Mouse (Mus musculus) cerebellum, postnatal 4 days (tissue): Measurements from ENCODE around the gene a.
"Not testable (repeated sequence)": the region's sequence is repeated elsewhere in the genome, so short reads cannot be mapped to it uniquely, and the experiment has no call there.

Experiments used
- DNase-seq, 2 experiments: peaks; one replicate each; pipeline ENCODE4 v3.0.0; 2022; ENCODE audit warnings: low spot score in 2 of 2, mixed read lengths in 1 of 2

Gene a

DNA sequence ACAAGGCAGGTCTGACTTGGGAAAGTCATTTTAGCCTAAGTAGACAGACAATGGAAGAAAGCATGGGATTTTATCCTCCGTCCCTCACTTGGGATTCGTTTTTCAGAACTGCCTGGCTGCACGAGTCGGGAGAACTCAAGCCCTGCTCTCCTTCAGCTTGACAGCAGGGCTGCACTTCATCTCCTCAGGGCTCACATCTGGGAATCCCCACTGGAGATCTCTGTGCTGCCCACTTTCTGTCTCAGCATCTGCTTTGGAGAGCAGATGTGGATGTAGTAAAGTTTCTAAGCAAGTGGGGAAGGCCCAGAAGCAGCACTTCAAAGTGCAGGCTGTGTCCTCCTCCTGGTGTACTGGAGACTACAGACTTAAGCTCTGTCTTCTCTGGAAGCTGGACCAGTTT is 130.9 kb downstream of the a start:
- not testable (repeated sequence) for DNase-seq

DNA sequence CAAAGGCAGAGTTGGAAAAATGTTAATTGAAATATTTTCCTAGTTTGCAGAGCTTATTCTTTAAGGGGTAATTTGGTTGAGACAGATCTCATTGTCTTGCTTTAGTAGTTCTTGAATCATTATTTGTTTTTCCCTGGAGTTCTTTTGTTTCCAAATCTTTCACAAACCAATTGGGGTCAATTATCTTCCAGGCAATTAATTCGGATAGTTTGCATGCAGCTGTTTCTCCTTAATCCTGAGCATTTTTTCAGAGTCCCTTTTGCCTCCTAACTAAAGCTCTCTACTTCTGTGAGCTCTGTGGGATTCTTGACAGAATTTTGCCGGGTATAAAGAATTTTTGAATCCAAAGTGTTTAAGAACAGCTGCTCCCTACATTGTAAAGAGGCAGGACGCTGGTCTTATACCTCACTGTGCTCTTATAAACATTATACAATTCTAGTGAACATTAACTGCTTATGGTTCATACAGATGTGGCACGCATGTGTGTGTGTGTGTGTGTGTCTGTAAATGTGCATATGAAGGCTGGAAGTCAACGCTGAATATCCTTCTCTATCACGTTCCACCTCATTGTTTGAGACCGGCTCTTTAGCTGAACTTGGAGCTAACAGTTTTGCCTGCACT is 134.3 kb downstream of the a start:
- no peak for DNase-seq

DNA sequence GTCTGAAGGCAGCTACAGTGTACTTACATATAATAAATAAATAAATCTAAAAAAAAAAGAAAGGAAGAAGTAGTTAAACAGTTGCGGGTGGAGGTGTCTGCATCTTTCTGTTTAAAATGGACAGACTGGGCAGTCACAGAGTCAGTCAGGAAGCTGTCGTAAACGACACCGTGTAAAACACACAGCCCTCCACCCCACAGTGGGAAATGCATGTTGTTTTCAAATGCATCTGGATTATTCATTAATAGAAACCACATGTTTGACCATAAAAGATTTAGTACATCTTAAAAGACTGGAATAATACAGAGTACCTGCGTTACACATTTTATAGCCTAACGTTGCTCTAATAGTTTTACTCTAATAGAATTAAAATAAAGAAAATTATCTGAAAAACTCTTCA is 135.6 kb downstream of the a start:
- no peak for DNase-seq

DNA sequence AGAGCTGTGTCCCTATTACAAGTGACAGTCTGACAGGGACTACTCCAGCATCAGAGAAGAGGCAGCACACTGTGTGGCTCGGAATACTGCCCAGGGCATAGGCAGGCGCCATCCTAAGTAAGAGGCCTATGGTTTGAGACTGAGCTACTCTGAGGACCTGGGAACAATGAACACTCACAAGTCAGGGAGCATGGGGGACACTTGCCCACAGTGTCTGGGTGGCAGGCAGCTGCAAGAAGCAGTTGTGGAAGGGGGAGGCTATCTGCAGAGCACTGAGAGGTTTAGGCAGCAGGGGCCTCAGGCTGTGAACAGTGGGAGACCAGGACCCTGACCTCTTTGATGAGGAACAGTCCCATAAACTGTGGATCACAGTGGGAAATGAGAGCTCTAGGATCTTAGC is 137.1 kb downstream of the a start:
- DNase-seq: peak in 1 of 2 experiments; percentile 5

DNA sequence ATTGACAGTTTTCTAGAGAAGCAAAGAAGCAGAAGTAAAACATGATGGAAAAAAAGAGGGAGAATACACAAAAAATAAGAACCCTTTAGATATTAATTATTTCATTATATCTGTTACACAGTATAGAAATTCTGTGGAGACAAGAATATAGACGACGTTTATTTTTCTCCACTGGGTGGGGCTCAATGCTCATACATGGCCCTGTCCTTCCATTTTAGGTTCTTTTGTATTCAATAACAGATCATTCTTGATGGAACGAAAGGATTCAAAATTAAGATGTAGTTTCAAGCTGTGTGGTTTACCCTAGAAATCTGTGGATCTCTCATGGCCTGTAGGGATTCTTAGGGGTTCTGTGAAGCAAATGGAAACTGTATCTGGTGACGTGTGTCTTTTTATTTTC is 142.7 kb downstream of the a start:
- DNase-seq: no peak

DNA sequence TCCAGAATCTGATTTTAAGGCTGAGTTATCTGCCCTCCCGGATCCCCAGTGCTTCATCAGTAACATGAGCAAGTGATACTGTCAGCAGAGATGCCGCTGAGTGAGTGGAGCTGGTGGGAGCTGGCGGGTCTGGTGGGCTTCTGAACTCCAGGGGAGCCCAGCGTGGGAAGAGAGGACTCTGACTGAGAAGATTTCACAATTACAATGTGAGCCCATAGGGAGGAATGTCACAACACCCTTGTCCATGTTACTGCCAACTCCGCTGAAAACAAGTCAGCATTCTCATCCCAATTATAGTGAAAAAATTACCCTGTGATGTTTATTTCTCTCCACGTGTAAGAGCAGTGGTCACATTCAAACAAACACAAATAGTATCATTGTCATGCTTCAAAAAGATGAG is 144.9 kb downstream of the a start:
- DNase-seq: no peak

DNA sequence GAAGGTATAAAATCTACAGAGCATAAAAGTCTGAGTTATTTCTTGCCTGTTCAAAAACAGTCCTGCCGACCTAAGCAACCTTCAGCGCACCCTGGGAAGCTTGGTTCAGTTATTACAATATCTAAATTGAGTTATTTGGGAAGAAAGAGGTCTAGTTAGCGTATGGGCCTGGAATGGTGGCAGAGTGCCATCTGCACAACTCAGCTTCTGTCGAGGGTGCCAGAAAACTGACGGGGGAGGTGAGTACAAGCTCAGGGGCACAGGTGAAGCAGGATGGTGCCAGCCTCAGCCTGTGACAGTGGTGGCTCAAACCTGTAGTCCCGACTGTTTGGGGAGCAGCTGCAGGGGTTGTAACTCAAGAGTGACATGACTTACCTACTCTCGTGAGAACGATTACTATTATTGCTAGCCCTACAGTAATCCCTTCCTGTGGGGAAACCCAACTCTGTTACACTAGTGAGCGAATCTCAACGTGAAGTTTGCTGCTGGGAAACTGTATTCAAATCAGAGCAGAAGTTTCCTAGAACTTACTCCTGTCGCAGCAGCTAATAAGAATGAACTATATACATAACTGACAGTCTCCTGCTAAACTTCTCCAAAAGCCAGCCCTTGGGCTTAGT is 145.4 kb downstream of the a start:
- no peak for DNase-seq

DNA sequence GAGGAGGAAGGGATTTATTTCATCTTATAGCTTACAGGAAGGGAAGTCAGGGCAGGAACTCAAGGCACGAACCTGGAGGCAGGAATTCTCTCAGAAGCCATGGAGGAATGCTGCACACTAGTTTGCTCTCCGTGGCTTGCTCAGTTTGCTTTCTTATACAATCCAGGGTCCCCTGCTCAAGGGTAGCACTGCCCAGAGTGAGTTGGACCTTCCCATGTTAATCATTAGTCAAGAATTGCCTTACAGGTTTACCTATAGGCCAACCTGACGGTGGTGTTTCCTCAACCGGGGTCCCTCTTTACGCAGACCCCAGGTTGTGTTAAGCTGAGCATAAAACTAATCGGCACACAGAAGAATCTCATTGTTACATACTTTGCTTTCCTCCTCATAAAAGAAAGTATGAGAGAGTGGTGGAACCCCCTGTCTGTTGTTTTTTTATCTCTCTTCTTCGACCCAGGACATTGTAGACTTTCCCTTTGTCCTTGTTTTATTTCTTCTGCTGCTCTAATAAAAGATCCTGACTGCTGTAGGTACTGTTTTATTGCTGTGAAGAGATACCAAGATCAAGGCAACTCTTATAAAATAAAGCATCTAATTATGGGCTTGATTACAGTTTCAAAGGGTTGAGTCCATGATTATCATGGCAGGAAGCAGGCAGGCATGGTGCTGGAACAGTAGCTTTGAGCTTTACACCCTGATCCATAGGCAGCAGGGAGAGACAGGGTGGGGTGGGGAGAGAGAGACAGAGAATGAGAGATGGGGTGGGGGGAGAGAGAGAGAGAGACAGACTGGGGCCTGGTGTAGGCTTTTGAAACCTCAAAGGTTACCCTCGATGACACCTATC is 146.6 kb downstream of the a start:
- no peak for DNase-seq

DNA sequence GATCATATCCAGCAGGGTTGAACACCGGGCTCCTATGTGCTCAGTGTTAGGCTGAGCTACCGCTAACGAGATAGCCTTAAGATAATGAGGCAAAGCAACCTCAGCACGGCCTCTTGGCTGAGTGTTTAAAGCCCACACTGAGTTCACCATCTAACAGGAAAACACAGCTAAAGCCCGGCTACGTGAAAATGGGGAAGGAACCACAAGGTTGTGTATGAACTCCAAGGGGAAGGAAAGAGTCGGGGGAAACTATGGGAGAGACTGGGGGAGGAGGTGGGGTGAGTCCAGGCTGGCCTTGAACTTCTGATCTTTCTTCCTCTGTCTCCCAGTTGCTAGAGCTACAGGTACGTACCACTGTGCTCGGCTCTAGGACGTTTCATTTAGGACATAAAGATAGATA is 150.8 kb downstream of the a start:
- DNase-seq: no peak

DNA sequence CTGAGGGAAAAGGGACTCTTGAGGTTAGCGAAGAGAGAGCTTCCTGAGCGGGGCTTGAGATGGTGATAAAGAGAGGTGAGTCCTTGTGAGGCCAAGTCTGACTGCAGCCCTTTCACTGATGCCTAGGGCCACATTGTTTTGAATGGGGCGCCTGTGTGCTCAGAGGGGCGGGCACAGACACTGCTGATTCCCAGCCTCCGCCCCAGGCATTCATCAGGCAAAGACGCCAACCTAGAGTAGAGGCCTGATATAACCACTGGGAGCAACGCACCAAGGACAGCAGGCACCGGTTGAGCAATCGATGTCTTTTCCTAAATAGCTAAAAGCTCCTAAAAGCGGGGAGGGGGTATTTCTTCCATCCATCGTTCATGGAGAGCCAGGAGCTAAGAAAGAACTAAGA is 151.3 kb downstream of the a start:
- no peak for DNase-seq

DNA sequence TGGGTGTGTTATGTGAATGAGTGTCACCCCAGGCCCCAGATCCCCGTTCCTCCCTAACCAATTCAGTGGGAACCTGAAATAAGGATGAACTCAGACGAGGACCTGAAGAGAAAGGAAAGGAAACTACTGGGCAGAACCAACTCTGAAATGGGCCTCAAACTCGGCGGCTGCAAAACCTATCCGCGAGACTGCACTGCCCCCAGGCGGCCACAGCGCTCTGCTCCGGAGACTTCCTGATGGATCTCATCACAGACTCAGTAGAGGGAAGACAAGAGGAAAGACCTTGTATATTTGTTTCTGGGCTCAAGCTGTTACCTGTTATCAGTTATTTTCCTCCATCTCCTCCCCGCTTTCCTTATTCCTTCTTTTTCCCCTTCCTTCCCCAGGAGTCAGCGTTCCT is 151.9 kb downstream of the a start:
- DNase-seq: peak; percentile 73 to 83

DNA sequence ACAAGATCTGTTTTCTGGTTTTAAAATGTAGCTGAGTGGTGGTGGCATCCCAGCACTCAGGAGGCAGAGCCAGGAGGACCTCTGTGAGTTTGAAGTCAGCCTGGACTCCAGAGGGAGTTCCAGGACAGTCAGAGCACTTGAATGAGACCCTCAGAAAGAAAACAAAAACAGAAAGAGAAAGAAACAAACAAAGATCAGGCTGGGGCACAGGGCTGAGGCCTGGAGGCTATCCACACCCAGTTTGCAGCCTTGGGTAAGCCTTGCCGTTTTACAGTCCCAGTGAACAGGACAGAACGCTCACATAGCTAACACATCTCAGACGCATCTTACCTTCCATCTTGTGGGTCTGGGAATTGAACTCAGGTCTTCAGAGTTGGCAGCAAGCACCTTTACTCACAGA is 155.7 kb downstream of the a start:
- no peak for DNase-seq

DNA sequence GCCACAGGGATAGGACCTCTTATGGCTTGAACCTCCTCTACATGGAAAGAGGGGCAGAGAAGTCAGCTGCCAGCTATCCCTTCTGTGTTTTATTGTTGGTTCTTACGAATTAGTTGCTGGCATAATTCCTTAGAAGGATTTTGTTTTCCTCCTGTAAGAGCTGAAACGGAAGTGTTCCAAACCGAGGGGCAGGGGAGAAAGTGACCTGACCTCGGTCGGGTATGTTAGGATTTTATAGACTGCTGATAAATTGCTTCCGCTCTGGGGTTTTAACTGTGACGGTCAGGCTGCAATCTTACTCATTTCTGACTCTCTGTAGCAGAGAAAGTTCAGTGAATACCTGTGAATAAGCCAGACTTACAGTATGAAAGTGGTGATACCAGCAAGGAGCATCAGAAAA is 158.2 kb downstream of the a start:
- DNase-seq: no peak

DNA sequence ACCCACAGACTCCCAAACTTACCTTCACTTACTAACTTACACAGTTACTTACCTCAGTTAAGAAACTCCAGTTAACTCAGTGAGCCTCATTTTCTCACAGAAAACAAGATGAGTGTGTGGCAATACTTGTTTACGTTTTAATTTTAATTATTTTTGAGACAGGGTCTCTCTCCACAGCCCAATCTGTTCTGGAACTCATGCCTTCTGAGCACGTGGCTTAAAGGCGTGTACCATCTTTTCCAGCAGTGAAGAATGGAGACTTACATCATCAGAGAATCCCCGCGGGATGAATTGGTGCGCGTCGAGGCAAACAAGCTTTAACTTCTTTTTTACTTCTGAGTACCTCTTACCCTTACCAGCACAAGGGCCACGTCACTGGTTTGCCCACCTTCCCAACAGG is 158.7 kb downstream of the a start:
- DNase-seq: no peak

DNA sequence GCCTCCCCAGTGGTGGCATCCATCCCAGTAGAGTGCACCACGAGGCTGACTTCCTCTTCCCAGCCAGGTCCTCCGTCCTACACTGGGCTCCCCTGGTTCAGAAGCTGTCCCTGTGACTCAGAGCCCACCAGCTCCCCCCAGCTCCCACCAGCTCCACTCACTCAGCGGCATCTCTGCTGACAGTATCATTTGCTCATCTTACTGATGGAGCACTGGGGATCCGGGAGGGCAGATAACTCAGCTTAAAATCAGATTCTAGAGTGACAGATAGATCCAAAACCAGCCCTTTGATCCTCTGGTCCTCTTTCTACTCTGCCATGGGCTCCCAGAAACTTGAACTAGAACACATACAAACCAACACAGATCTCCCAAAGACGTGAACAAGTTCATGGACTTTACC is 159.4 kb downstream of the a start:
- DNase-seq: no peak

DNA sequence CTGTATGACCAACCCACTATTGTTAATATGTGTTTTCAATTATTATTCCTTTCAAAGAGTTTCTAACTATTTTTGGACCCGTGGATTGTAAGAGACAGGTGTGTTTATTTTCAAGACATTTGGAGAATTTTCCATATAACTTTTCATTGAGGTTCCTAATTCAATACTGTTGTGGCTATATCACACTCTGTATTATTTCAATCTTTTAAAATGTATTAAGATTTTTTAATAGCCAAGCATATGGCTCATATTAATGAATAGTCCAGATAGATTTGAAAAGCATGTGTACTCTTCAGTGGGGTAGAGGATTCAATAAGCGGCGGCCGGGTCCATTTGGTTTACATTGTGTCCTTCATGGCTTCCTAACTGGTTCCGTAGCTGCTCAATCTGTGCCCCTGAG is 168.3 kb downstream of the a start:
- DNase-seq: no peak

DNA sequence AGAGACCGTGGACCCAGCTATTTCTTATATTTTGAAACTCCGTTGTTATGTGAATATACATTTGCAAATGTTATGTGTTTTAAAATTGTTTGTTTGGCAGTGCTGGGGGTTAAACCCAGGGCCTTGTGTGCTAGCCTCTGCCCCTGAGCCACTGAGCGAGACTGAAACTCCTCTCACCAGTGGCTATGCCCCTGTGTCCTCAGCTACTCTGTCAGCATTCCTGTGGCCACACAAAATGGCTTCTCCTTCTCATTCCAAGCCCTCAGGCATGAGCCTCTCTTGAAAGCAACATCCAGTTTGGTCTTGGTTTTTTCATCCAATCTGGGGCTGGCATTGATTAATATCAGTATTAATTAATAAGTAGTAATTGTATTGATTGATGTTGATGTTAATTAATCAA is 168.7 kb downstream of the a start:
- DNase-seq: no peak

DNA sequence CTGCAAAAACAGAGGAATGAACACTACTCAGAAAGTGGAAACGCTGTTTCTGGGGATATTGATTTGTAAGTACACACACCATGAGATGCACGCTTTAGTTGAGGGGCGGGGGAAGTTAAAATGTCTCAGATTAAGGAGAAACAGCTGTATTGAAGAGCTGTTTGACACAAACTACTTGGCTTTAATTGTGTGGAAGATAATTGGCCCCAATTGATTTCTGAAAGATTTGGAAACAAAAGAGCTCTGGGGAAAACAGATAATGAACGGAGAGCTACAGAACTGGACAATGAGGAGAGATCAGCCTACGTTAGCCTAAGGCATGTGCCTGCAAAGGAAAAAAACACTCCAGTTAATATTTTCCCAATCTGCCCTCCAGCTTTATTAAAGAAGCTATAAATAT is 172.0 kb downstream of the a start:
- no peak for DNase-seq

DNA sequence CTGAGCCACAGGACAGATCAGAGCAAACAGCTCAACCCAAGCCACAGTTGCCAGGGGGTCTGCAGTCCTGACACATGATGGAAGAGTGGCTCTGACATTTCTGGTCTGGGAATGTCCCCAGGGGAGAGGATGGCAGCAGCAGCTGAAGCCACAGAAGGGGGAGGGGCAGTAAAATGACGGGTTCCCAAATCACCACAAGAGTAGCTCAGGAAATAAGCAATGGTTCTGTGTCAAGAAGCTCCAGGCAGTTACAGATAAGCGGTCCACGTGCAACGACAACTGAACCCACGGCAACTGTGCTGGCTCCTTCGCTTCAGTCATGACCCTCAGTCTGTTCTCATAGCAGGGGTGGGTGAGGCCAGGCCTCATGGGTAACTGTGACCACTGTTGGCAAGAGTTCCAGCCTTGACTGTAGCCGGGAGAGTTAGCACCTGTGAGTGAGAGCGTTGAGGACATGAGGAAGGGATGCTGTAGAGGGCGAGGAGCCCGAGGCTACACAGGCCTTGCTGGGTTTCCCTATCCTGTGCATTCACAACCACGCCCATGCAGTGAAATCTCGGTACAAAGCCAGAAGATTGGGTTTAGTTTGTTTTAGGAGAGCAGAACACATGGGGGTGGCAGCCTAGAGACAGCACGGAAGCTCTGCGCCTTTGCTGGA is 178.7 kb downstream of the a start:
- peak in 1 of 2 experiments; percentile 6 for DNase-seq

DNA sequence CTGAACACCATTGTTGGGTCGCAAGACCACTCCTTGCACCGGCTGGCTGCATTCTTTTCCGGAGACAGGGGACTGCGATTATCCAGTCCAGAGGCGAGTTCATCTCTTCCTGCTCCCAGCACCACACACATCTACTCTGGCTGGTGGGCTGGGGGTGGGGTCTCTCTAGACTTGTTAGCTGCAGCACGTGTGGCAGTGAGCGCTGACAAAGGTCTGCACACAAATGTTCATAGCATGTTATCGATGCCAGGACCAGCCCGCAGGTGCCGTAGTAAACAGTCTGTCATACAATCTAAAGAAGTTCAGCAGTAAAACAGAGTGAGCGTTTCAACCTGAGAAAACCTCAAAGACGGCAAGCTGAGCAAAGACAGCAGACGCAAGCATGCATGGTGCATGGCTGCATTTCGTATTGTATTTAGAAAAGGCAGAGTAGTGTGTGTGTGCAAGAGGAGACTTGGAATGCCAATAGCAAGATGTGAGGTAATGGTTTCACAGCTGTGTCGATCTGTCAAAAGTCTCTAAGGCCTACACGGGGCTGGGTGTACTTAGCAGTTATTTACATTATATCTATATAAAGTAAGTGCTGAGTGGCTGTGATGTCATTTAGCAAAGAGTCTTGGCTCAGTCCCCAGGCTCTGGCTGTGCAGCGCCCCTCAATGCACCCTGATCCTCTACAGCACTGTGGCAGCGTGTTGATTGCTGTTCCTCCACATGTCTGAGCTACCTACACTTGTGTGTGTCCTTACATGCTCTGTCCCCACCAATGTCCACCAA is 180.9 kb downstream of the a start:
- DNase-seq: no peak

DNA sequence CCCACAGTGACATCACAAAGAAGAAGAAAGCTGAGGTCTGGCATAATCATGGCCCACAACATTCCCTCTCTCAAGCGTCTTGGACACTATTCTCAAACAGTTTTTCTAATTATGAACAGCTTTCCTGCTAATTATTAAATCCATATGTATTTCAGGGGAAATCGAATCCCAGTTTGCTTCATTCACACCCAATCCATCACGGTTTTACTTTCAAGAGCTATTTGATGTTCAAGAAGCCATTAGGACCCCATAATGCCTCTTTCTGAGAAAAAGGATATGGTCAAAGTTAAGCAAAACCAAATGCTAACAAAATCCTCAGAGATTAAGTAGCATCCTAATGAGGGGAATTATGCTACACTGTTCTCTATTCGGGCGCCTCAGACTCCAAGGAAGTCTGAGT is 181.8 kb downstream of the a start:
- no peak for DNase-seq

DNA sequence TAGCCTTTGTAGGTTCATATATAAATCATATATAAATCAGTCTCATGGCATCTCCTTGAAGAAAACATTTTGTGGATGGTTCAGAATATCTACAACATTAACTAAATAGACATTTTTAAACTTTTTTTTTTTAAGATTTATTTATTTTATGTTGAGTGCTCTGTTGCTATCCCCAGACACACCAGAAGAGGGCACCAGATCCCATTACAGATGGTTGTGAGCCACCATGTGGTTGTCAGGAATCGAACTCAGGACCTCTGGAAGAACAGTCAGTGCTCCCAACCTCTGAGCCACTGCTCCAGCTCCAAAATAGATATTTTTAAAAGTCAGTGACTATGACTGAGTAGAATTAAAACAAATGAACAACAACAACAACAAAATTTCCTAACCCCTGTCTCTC is 195.4 kb downstream of the a start:
- no peak for DNase-seq
